Mouse (Mus musculus): ENCODE results near the gene Nphs1. TPM values are rescaled to one million over a fixed set of nuclear protein-coding genes. Genes with fewer than 3 reads are reported as not detected.

The Nphs1 gene
- polyA plus RNA-seq, 1 experiment from 2014 or later = 5.2 TPM

GRCm38 (mm10) chr7:30533941-30534632 lies 76.0 kb downstream of the Nphs1 start:
- no peaks in the 10 kb centered on the region for H3K9me3 ChIP-seq (replicated peaks)
- H3K4me1 ChIP-seq = peaks cover 34% of the 10 kb centered on the region
- 5% methylated on average over 20 of the region's 26 CpGs for WGBS
- peaks cover 42% of the 10 kb centered on the region for H3K36me3 ChIP-seq
- peak overlapping the region; percentile 83 for H3K4me2 ChIP-seq (replicated peaks)
- peak overlapping the region; percentile 93 for H3K27ac ChIP-seq
- H3K4me3 ChIP-seq = peak overlapping the region; percentile 77
- H3K9ac ChIP-seq = peak overlapping the region; percentile 96
- H3K27me3 ChIP-seq = no peaks in the 10 kb centered on the region
- ATAC-seq (ENCODE audit: low FRiP score) = peak; percentile 44

- Histone ChIP-seq H3K4me3 (peak within 1 kb of the TSS; percentile 77), H3K27ac (peak within 1 kb of the TSS; percentile 93), H3K9me3 (replicated peaks) (no peaks in the 10 kb centered on the region), H3K4me1 (peaks cover 34% of the 10 kb centered on the region), H3K9ac (peak within 1 kb of the TSS; percentile 96), H3K36me3 (peaks cover 39% of the 10 kb centered on the region), H3K4me2 (replicated peaks) (peak within 1 kb of the TSS; percentile 83), H3K27me3 (no peaks in the 10 kb centered on the region)
- ATAC-seq (ENCODE audit: low FRiP score) = peak; percentile 91
- WGBS = under 1% methylated on average over 69 of the region's 84 CpGs
Observed at GRCm38 (mm10) chr7:30534633-30535577, 76.8 kb downstream of the Nphs1 start, which contains the start of gene Arhgap33. Arhgap33 (minus strand) TSS chr7:30535060.

Other genes starting within 250 kb of the Nphs1 start
- gene Polr2i, start 226.4 kb upstream of the Nphs1 start, polyA plus RNA-seq (2016; fragmentation: Nextera tagmentation; extraction: Ambion mirVana) = 135 and 149 TPM in 2 replicates
- 272 and 275 TPM in 2 replicates for gene Tbcb, start 226.0 kb upstream of the Nphs1 start, polyA plus RNA-seq (2016; fragmentation: Nextera tagmentation; extraction: Ambion mirVana)
- not detected in 2 replicates for gene Ovol3, start 222.6 kb upstream of the Nphs1 start, polyA plus RNA-seq (2016; fragmentation: Nextera tagmentation; extraction: Ambion mirVana)
- gene Thap8, start 178.2 kb upstream of the Nphs1 start, polyA plus RNA-seq (2016; fragmentation: Nextera tagmentation; extraction: Ambion mirVana) = 0.48 and 0.77 TPM in 2 replicates
- 7.2 and 7.4 TPM in 2 replicates for gene Wdr62, start 177.9 kb upstream of the Nphs1 start, polyA plus RNA-seq (2016; fragmentation: Nextera tagmentation; extraction: Ambion mirVana)
- gene Clip3, start 166.6 kb upstream of the Nphs1 start, polyA plus RNA-seq (2016; fragmentation: Nextera tagmentation; extraction: Ambion mirVana) = 74.8 and 88.1 TPM in 2 replicates
- 87.1 and 93.5 TPM in 2 replicates for gene Alkbh6, start 149.6 kb upstream of the Nphs1 start, polyA plus RNA-seq (2016; fragmentation: Nextera tagmentation; extraction: Ambion mirVana)
- gene Syne4, start 143.5 kb upstream of the Nphs1 start, polyA plus RNA-seq (2016; fragmentation: Nextera tagmentation; extraction: Ambion mirVana) = 36.9 and 39.2 TPM in 2 replicates
- 0.33 and 0.49 TPM in 2 replicates for gene E130208F15Rik, start 136.6 kb upstream of the Nphs1 start, polyA plus RNA-seq (2016; fragmentation: Nextera tagmentation; extraction: Ambion mirVana)
- 22.3 and 23.4 TPM in 2 replicates for gene Sdhaf1, start 134.4 kb upstream of the Nphs1 start, polyA plus RNA-seq (2016; fragmentation: Nextera tagmentation; extraction: Ambion mirVana)
- gene Lrfn3, start 95.5 kb upstream of the Nphs1 start, polyA plus RNA-seq (2016; fragmentation: Nextera tagmentation; extraction: Ambion mirVana) = 9.3 and 10.1 TPM in 2 replicates
- 17.7 and 19.7 TPM in 2 replicates for gene Tyrobp, start 44.6 kb upstream of the Nphs1 start, polyA plus RNA-seq (2016; fragmentation: Nextera tagmentation; extraction: Ambion mirVana)
- 0.57 and 0.86 TPM in 2 replicates for gene Hcst, start 38.5 kb upstream of the Nphs1 start, polyA plus RNA-seq (2016; fragmentation: Nextera tagmentation; extraction: Ambion mirVana)
- gene Nfkbid, start 36.6 kb upstream of the Nphs1 start, polyA plus RNA-seq (2016; fragmentation: Nextera tagmentation; extraction: Ambion mirVana) = 1.3 and 2.2 TPM in 2 replicates
- gene Aplp1, start 12.8 kb upstream of the Nphs1 start, polyA plus RNA-seq (2016; fragmentation: Nextera tagmentation; extraction: Ambion mirVana) = 348 and 365 TPM in 2 replicates
- 16.1 and 23.9 TPM in 2 replicates for gene Kirrel2, start 625 bp upstream of the Nphs1 start, polyA plus RNA-seq (2016; fragmentation: Nextera tagmentation; extraction: Ambion mirVana)
- gene Prodh2, start 35.3 kb downstream of the Nphs1 start, polyA plus RNA-seq (2016; fragmentation: Nextera tagmentation; extraction: Ambion mirVana) = not detected in 2 replicates
- 88.6 and 98.9 TPM in 2 replicates for gene Arhgap33, start 76.7 kb downstream of the Nphs1 start, polyA plus RNA-seq (2016; fragmentation: Nextera tagmentation; extraction: Ambion mirVana)
- gene Hspb6, start 93.9 kb downstream of the Nphs1 start, polyA plus RNA-seq (2016; fragmentation: Nextera tagmentation; extraction: Ambion mirVana) = 5.7 and 7.1 TPM in 2 replicates
- gene Proser3, start 94.0 kb downstream of the Nphs1 start, polyA plus RNA-seq (2016; fragmentation: Nextera tagmentation; extraction: Ambion mirVana) = 11.3 and 12.6 TPM in 2 replicates
- 52.4 and 55.2 TPM in 2 replicates for gene Lin37, start 101.5 kb downstream of the Nphs1 start, polyA plus RNA-seq (2016; fragmentation: Nextera tagmentation; extraction: Ambion mirVana)
- 80.6 and 87.5 TPM in 2 replicates for gene U2af1l4, start 105.0 kb downstream of the Nphs1 start, polyA plus RNA-seq (2016; fragmentation: Nextera tagmentation; extraction: Ambion mirVana)
- gene Gm49396, start 105.0 kb downstream of the Nphs1 start, polyA plus RNA-seq (2016; fragmentation: Nextera tagmentation; extraction: Ambion mirVana) = 18.1 and 19.5 TPM in 2 replicates
- 128 and 139 TPM in 2 replicates for gene Psenen, start 105.3 kb downstream of the Nphs1 start, polyA plus RNA-seq (2016; fragmentation: Nextera tagmentation; extraction: Ambion mirVana)
- 4.2 and 6.3 TPM in 2 replicates for gene Igflr1, start 107.1 kb downstream of the Nphs1 start, polyA plus RNA-seq (2016; fragmentation: Nextera tagmentation; extraction: Ambion mirVana)
- 8.8 and 9.9 TPM in 2 replicates for gene Kmt2b, start 130.4 kb downstream of the Nphs1 start, polyA plus RNA-seq (2016; fragmentation: Nextera tagmentation; extraction: Ambion mirVana)
- gene Zbtb32, start 140.6 kb downstream of the Nphs1 start, polyA plus RNA-seq (2016; fragmentation: Nextera tagmentation; extraction: Ambion mirVana) = 0.17 and 0.39 TPM in 2 replicates
- gene Upk1a, start 154.5 kb downstream of the Nphs1 start, polyA plus RNA-seq (2016; fragmentation: Nextera tagmentation; extraction: Ambion mirVana) = 0.21 and 0.35 TPM in 2 replicates
- gene Cox6b1, start 167.8 kb downstream of the Nphs1 start, polyA plus RNA-seq (2016; fragmentation: Nextera tagmentation; extraction: Ambion mirVana) = 737 and 880 TPM in 2 replicates
- not detected in 2 replicates for gene Etv2, start 177.5 kb downstream of the Nphs1 start, polyA plus RNA-seq (2016; fragmentation: Nextera tagmentation; extraction: Ambion mirVana)
- 153 and 160 TPM in 2 replicates for gene Rbm42, start 192.0 kb downstream of the Nphs1 start, polyA plus RNA-seq (2016; fragmentation: Nextera tagmentation; extraction: Ambion mirVana)
- 35.4 and 38.4 TPM in 2 replicates for gene Haus5, start 206.7 kb downstream of the Nphs1 start, polyA plus RNA-seq (2016; fragmentation: Nextera tagmentation; extraction: Ambion mirVana)
- not detected in 2 replicates for gene Pmis2, start 213.3 kb downstream of the Nphs1 start, polyA plus RNA-seq (2016; fragmentation: Nextera tagmentation; extraction: Ambion mirVana)
- not detected in 2 replicates for gene 2200002J24Rik, start 240.6 kb downstream of the Nphs1 start, polyA plus RNA-seq (2016; fragmentation: Nextera tagmentation; extraction: Ambion mirVana)

All from hindbrain, embryonic 12.5 days (tissue).